ENCODE assay signal across 12 mouse cellular contexts in genomic region chr1:158871401-158871800, GRCm38 (mm10).
"Had no signal": no experiment of that assay in that cellular context is flagged by ENCODE, and none has a peak within 500 bp of the region (broad histone marks: within the 10 kb centered on the region; RNA-seq: fewer than 3 reads in every experiment).

No protein-coding gene starts in this region.

- DNase-seq: retina, postnatal 1 day; right cerebral cortex, adult 18-20 months; right cerebral cortex, postnatal 14 days; right cerebral cortex, postnatal 25 days; right cerebral cortex, postnatal 4 days; spleen, adult 18-20 months; thymus, adult 18-20 months; thymus, adult 2 months; thymus, postnatal 14 days; thymus, postnatal 25 days; thymus, postnatal 36 days; thymus, postnatal 4 days had no signal
